Mouse (Mus musculus) lung, postnatal 14 days (tissue): ENCODE measurements around the gene Frmd4b.

Source experiments
- DNase-seq: peaks from one replicate; pipeline ENCODE4 v3.0.0; 2021

The Frmd4b gene

GRCm38 (mm10) chr6:97240092-97240491 lies 377.2 kb downstream of the Frmd4b start:
- no peak for DNase-seq

GRCm38 (mm10) chr6:97239360-97239759 lies 378.0 kb downstream of the Frmd4b start:
- DNase-seq, result no peak
